ENCODE assay signal across 27 mouse cellular contexts in the genomic region with DNA sequence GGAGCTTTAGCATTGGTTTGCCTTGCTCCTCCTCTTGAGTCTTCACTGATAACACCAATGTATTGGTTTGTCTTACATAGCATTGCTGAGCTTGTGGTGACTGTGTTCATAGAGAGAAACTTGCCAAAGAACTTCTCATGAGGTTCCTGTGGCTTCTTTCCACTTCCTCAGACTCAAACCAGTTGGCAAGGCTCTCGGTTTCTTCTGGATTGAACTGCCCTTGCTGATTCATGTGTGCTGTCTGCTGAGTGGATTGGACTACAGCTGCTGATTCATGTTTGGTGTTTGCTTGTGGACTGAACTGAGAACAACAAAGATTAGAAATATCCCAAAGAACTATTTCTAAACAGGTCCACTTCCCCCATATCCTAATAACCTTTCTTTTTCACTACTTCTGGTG. TPM values are rescaled to one million over a fixed set of nuclear protein-coding genes. Genes with fewer than 3 reads are reported as not detected.
"Had no signal": no experiment of that assay in that cellular context is flagged by ENCODE, and none has a peak within 500 bp of the region (broad histone marks: within the 10 kb centered on the region; RNA-seq: fewer than 3 reads in every experiment).

No protein-coding gene starts in this region.

- H3K4me2 ChIP-seq: heart, embryonic 11.5 days; heart, embryonic 13.5 days; heart, embryonic 15.5 days; hindbrain, embryonic 13.5 days; hindbrain, embryonic 15.5 days; intestine, embryonic 15.5 days; limb, embryonic 13.5 days; limb, embryonic 15.5 days; liver, embryonic 12.5 days had no signal

- H3K4me1 ChIP-seq: heart, embryonic 15.5 days; hindbrain, embryonic 13.5 days; hindbrain, embryonic 15.5 days; intestine, embryonic 15.5 days; limb, embryonic 13.5 days; limb, embryonic 15.5 days had no signal

- H3K9me3 ChIP-seq: heart, embryonic 15.5 days; hindbrain, embryonic 13.5 days; hindbrain, embryonic 15.5 days; intestine, embryonic 15.5 days; limb, embryonic 15.5 days; liver, embryonic 12.5 days had no signal

- ATAC-seq: hindbrain, postnatal 0 days; intestine, embryonic 15.5 days; intestine, postnatal 0 days; liver, embryonic 12.5 days had no signal

- H3K27ac ChIP-seq: gastrocnemius, adult 2 months; heart, embryonic 13.5 days; heart, embryonic 15.5 days; hindbrain, embryonic 13.5 days; hindbrain, embryonic 15.5 days; hindbrain, postnatal 0 days; intestine, embryonic 15.5 days; layer of hippocampus, adult 2 months; left cerebral cortex, adult 2 months; limb, embryonic 13.5 days; limb, embryonic 15.5 days; liver, embryonic 12.5 days; liver, embryonic 14.5 days had no signal

- H3K27me3 ChIP-seq: heart, embryonic 13.5 days; heart, embryonic 15.5 days; hindbrain, embryonic 13.5 days; hindbrain, embryonic 15.5 days; intestine, embryonic 15.5 days; limb, embryonic 13.5 days; limb, embryonic 15.5 days had no signal

- H3K36me3 ChIP-seq: heart, embryonic 13.5 days; heart, embryonic 15.5 days; hindbrain, embryonic 13.5 days; hindbrain, embryonic 15.5 days; intestine, embryonic 15.5 days; limb, embryonic 13.5 days; limb, embryonic 15.5 days; liver, embryonic 12.5 days had no signal

- DNase-seq: gastrocnemius, adult 2 months; gastrocnemius, postnatal 10 days; gastrocnemius, postnatal 25 days; heart, adult 18-20 months; heart, postnatal 14 days; heart, postnatal 36 days; kidney, adult 18-20 months; kidney, adult 8-10 months; kidney, postnatal 10 days; kidney, postnatal 25 days; kidney, postnatal 4 days; left cerebral cortex, postnatal 4 days had no signal

- H3K4me3 ChIP-seq: gastrocnemius, adult 2 months; heart, embryonic 13.5 days; heart, embryonic 15.5 days; hindbrain, embryonic 13.5 days; hindbrain, embryonic 15.5 days; intestine, embryonic 15.5 days; layer of hippocampus, adult 2 months; left cerebral cortex, adult 2 months; limb, embryonic 13.5 days; limb, embryonic 15.5 days; liver, embryonic 12.5 days had no signal

- H3K9ac ChIP-seq: heart, embryonic 13.5 days; heart, embryonic 15.5 days; hindbrain, embryonic 13.5 days; hindbrain, embryonic 15.5 days; intestine, embryonic 15.5 days; limb, embryonic 13.5 days; limb, embryonic 15.5 days; liver, embryonic 12.5 days; liver, embryonic 14.5 days had no signal

RNA-seq across cellular contexts. Expression of a gene that starts 9.4 kb away (rescaled TPM):
- total RNA-seq: hematopoietic stem cell, adult 5-6 weeks had no signal
